Comparison of ENCODE assay signal across 12 mouse cellular contexts in genomic region chr11:50098961-50099481, GRCm38 (mm10). TPM values are rescaled to one million over a fixed set of nuclear protein-coding genes. Genes with fewer than 3 reads are reported as not detected.
A peak's percentile ranks its signal among the peaks of the same experiment; 100 is the strongest.
DNase-seq lines count a peak whose midpoint lies in the region; ATAC-seq lines count a peak whose summit lies in the region.
"Had no signal": no experiment of that assay in that cellular context is flagged by ENCODE, and none has a peak within 500 bp of the region (broad histone marks: within the 10 kb centered on the region; RNA-seq: fewer than 3 reads in every experiment).

No protein-coding gene starts in this region.

- H3K4me3 ChIP-seq in heart, embryonic 10.5 days: no peak overlapping the region
- H3K4me3 ChIP-seq in heart, embryonic 13.5 days: no peak overlapping the region
- H3K4me3 ChIP-seq: forebrain, embryonic 10.5 days; myocyte had no signal

- no peaks in the 10 kb centered on the region for H3K9me3 ChIP-seq in heart, embryonic 10.5 days
- H3K9me3 ChIP-seq in heart, embryonic 13.5 days: no peaks in the 10 kb centered on the region
- H3K9me3 ChIP-seq: forebrain, embryonic 10.5 days had no signal

- H3K27me3 ChIP-seq in heart, embryonic 10.5 days (ENCODE audit: insufficient read depth, poor library complexity, severe bottlenecking): no peaks in the 10 kb centered on the region
- H3K27me3 ChIP-seq in heart, embryonic 13.5 days (replicated peaks): no peaks in the 10 kb centered on the region

- peaks cover 7% of the 10 kb centered on the region for H3K4me1 ChIP-seq in heart, embryonic 10.5 days
- H3K4me1 ChIP-seq in heart, embryonic 13.5 days: peaks cover 34% of the 10 kb centered on the region
- H3K4me1 ChIP-seq: forebrain, embryonic 10.5 days had no signal

- peaks cover 7% of the 10 kb centered on the region; the same call in 1 of the 2 replicates for H3K36me3 ChIP-seq in heart, embryonic 10.5 days
- peaks cover 24% of the 10 kb centered on the region for H3K36me3 ChIP-seq in heart, embryonic 13.5 days

- no peak overlapping the region for H3K9ac ChIP-seq in heart, embryonic 13.5 days

- WGBS in heart, embryonic 10.5 days: 77% methylated on average over 8 of the region's 8 CpGs
- WGBS in heart, embryonic 13.5 days: 69% methylated on average over 8 of the region's 8 CpGs

- no peak overlapping the region for H3K27ac ChIP-seq in heart, embryonic 10.5 days
- H3K27ac ChIP-seq in heart, embryonic 13.5 days (replicated peaks): peak overlapping the region; percentile 33
- H3K27ac ChIP-seq: forebrain, embryonic 10.5 days; macrophage had no signal

- no peak overlapping the region for H3K4me2 ChIP-seq in heart, embryonic 13.5 days
- H3K4me2 ChIP-seq: liver, embryonic 11.5 days had no signal

- no peak for ATAC-seq in heart, embryonic 13.5 days (ENCODE audit: extremely low read depth, insufficient number of reproducible peaks, low FRiP score, low TSS enrichment)

- DNase-seq in heart, adult 18-20 months: peak; percentile 48 to 65
- no peak for DNase-seq in heart, embryonic 10.5 days (ENCODE audit: low spot score)
- peak; percentile 16 for DNase-seq in lung, postnatal 36 days
- DNase-seq in lung, postnatal 25 days (ENCODE audit: low spot score): no peak
- peak; percentile 16 for DNase-seq in skeletal muscle tissue, adult 2 months (ENCODE audit: low read depth, low spot score)
- DNase-seq in testis, postnatal 14 days (ENCODE audit: low spot score): no peak
- DNase-seq: right cerebral cortex, postnatal 4 days had no signal

RNA-seq across cellular contexts. Expression of gene Tbc1d9b, which starts 32.2 kb away (rescaled TPM):
- total RNA-seq in heart, adult 18-20 months (2021): 10 to 100 TPM; 40.2 to 45.6 TPM
- 29.5 and 36.5 TPM in 2 replicates for polyA plus RNA-seq in heart, embryonic 10.5 days (2016; fragmentation: Nextera tagmentation; extraction: Ambion mirVana)
- 26.5 and 26.8 TPM in 2 replicates for polyA plus RNA-seq in heart, embryonic 13.5 days (2015; fragmentation: Nextera tagmentation; extraction: Ambion mirVana)

Comparison
In these comparisons a context has a peak if more than half of its experiments do, and no peak if none do; other contexts are left out.
1. DNase-seq: peak in heart, adult 18-20 months (2 of 2), lung, postnatal 36 days (single experiment) and skeletal muscle tissue, adult 2 months (single experiment); none in heart, embryonic 10.5 days (single experiment), lung, postnatal 25 days (single experiment) and testis, postnatal 14 days (single experiment).